Mouse (Mus musculus) adrenal gland, postnatal 36 days (tissue): ENCODE results near the gene Fgg. TPM values are rescaled to one million over a fixed set of nuclear protein-coding genes. Genes with fewer than 3 reads are reported as not detected.

Experiments
- DNase-seq, 2 experiments: peaks; one replicate each; pipeline ENCODE4 v3.0.0; 2021; ENCODE audit warnings: mixed read lengths in 1 of 2
- long read RNA-seq, 2 experiments: library from polyadenylated mRNA; stranded (forward); transcript quantifications; one replicate each; pipeline ENCODE4 v2.0.0; 2021; ENCODE audit warnings: borderline sequencing depth in 2 of 2
- total RNA-seq, 2 experiments: library from RNA; stranded (reverse); gene quantifications; 2 replicates each; pipeline ENCODE4 v1.2.3; 2021

Fgg gene
- 1 to 10 TPM in 1 of 2 experiments, not detected in 1; 3.2 TPM for total RNA-seq
- long read RNA-seq, experiment 1, partial matches to known transcripts = 0 of 1 reads
- long read RNA-seq, experiment 1, other reads (novel, unspliced or antisense) = 0 of 1 reads
- long read RNA-seq, experiment 2, transcript Fgg-201 (10 exons, 1,695 nt) = major isoform, 5 of 11 reads
- long read RNA-seq, experiment 2, partial matches to known transcripts = 3 of 11 reads
- long read RNA-seq, experiment 2, other reads (novel, unspliced or antisense) = 1 of 11 reads

DNA sequence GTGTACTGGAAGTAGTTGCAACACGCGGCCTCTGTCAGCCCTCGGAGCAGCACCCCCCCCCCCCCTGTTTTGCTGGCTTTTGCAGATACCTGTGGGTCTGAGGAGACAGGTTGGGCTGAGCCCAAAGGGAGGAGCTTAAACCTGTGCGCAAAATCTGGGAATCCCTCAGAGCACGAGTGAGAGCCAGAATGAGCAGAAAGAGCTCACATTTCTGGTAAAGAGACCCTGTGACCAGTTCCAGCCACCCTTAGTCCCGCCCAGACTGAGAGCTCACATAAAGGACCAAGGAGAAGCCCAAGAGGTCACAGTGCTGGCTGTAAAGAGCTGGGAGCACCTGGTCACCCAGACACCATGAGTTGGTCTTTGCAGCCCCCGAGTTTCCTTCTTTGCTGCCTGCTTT is at the start of gene Fgg:
Fgg (plus strand) TSS at position 168 of the 400 bp plus-strand sequence.
- DNase-seq = no peak

- DNase-seq = no peak
Observed at GRCm38 (mm10) chr3:82971046-82971445, 36.5 kb upstream of the Fgg start.

GRCm38 (mm10) chr3:82980818-82981217 is 26.7 kb upstream of the Fgg start:
- peak; percentile 64 to 71 for DNase-seq

- peak in 1 of 2 experiments; percentile 12 for DNase-seq
Observed at GRCm38 (mm10) chr3:82981861-82982260, 25.7 kb upstream of the Fgg start.

- DNase-seq = no peak
Observed at GRCm38 (mm10) chr3:82984840-82985239, 22.7 kb upstream of the Fgg start.

DNA sequence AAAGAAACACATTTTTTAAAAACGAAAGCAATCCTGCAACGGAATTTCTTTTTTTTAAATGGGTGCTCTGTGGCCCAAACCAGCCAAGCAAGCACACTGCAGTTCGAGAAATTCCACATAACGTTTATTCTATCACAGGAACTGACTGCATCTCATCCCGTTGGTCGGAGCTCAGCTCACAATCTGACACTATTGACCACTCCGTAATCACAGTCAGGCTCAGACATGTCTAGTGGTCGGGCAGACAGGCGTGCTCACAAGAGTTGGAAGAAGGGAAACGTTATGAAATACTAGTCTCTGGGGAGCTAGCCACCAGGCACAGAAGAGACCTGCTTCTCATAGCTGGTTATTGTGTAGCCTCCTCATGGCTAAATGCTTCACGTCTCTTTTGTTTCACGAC is 15.6 kb upstream of the Fgg start:
- no peak for DNase-seq

DNA sequence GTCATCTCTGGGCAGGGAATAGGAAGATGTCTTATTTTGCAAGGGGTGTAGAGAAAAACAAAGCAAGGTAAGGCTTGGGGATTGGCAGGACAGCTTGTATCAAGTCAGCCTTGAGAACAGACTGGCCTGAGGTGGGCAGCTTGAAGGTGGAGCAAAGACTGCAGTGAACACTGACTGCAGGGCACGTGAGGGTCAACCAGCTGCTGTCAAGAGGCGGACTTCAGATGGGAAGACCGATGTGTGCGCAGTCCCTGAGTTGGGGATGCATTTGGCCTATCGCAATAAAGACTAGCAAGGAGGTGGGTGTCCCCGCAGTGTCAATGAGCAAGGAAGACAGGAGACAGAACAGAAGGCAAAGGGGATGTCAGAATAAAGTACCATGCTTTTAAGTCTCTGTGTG is 14.6 kb upstream of the Fgg start:
- DNase-seq = no peak

GRCm38 (mm10) chr3:82995368-82995767 is 12.2 kb upstream of the Fgg start:
- DNase-seq = peak; percentile 65 to 74

GRCm38 (mm10) chr3:82996656-82997055 is 10.9 kb upstream of the Fgg start:
- DNase-seq = no peak

DNA sequence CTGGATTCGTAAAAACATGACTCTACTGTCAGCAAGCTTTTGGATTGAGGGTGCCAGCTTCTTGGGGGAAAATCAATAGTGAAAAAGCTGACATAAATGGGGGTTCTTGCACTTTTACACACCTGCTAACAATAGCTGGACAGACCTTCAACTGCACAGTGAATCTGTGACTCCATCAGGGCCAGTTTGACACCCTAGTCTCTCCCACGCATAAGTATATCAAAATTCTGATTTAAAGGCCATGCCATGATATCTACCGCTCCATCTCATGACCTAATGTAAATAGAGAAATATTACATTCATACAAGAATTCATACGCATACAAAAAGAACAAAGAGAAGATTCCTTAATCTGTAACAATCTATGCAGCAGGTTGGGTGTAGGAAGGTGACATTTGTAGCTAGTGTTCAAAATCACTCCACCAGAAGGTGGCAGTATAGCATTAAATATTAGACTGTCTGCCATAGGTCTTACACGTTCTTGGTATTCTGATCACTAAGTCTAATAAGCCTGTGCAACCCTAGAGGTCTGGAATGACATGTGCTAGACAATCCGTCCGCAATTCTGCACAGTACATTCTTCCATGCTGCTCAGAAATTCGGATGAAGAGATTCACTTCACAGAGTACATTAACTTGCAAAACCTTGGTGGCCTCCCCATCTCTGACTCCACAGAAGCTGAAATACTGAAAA is 8.6 kb upstream of the Fgg start:
- peak in 1 of 2 experiments; percentile 37 for DNase-seq

DNA sequence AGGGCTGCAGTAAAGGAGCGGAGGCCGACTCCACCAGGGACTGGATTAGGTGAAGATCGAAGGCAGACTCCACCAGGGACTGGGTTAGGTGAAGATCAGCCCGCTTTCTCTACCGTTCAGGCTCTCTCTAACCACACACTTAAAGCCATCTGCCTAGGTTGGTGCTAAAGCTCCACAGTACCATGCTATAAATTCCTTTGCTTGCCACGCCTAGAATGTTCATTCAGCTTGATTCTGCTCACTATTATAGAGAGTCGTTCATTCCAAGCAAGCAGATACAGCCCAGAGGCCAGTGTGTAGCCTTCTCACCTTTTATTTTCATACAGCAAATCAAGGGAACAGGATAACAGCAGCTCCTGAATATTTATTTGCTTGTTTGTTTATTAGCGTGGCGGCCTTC is 7.5 kb upstream of the Fgg start:
- DNase-seq = no peak

DNA sequence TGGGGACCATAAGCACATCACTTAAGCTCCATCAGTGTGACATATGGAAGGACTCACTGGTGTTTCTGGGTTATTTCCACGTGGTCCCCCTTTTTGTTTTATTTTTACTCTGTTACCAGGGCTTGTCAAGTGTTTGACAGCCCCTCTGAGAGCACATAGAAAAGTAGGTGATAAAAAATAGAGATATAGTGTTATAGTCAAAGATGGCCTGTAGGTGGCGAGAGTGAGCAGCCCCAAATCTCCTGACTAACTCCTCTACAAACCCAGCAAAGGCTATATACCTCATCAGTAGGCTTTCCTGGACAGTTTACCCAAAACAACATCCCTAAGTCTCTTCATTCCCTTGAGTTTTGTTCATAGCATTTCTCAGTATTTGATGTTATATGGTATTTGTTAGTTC is 5.3 kb upstream of the Fgg start:
- DNase-seq = peak; percentile 19 to 46

- no peak for DNase-seq
Observed at GRCm38 (mm10) chr3:83003068-83003467, 4.5 kb upstream of the Fgg start.

- no peak for DNase-seq
Observed at GRCm38 (mm10) chr3:83004801-83005200, 2.7 kb upstream of the Fgg start.

DNA sequence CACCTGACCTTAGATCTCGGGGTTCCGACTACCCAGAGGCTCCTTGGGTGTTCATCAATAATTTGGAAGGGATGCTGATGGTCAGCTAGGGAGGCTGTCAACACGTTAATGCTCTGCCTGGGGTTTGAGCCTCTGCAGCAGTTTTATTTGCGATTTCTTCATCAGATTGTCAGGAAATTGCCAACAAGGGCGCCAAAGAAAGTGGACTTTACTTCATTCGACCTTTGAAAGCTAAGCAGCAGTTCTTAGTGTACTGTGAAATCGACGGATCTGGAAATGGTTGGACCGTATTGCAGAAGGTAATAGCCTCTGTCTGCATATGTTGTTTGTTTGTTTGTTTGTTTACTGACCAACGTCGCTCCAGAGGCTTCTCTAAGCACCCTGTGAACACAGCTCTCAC is 2.8 kb downstream of the Fgg start:
- no peak for DNase-seq

GRCm38 (mm10) chr3:83011136-83011535 is 3.6 kb downstream of the Fgg start:
- no peak for DNase-seq

DNA sequence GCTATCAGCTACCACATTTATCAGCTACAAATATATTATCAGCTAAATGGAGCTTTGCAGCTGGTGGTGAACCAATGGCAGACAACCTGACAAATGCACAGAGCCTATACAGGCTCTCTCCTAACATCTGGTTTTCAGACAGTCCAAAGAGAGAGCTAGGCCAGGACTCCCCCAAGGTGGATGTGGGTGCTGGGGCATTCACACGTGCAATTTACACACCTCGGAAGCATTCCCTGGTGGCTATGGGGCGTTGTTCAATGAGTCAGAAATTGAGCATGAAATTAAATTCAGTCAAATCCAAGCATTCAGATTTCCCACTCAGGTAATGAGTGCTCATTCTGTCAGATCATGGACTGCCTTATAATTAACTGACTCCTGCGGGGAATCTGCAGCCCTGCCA is 4.0 kb downstream of the Fgg start:
- DNase-seq = no peak

- DNase-seq = no peak
Observed at GRCm38 (mm10) chr3:83012636-83013035, 5.1 kb downstream of the Fgg start.

GRCm38 (mm10) chr3:83013951-83014350 is 6.4 kb downstream of the Fgg start:
- no peak for DNase-seq

DNA sequence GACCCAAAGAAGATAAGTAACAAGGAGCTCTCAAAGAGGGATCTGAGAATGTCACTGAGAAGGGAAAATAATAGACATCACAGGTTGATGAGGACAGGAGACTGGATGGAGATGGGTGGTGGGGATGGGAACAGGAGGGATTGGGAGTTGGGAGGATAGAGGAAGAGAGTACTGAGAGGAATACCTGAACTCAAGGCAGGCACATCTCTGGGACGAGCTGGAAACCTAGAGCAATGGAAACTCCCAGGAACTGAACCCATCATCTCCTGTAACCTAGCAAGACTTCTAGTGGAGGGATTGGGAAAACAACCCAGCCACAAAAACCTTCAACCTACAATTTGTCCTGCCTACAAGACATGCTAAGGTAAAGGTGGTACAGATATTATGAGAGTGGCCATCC is 8.7 kb downstream of the Fgg start:
- DNase-seq = no peak

DNA sequence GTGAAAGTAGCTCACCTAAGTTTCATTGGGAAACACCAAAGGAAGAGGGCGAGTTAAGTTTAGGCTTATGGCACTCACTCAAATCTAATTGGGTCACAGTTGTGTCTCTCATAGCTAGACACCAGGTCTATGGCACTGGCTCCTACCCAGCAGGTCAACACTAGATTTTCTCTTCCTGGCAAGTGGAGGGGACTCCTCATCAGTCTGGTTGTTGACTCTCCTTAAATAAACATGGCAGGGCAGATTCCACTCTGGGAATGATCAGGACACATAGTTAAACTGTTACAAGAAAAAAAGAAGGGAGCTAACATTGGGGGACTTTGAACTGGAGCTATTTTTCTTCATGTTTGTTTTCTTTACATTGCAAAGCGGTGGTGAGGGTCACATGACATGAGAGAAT is 12.9 kb downstream of the Fgg start:
- DNase-seq = no peak

DNA sequence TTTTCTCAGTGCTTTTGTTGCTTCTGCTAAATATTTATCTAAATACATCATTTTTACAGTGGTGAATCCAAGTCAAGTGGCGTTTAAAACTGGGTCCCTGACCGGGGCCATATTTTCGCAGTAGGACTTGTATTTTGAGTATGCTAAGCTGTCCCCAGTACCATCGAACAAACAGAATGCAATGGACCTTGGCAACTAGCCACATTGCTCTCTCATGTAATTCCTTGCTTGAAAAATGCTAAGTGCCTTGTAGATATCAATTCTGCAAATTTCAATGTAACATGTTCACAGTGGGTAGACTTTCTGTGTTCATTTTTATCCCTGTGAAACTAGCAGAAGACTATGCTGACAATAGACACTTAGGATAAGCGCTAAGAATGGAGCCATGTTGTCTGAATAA is 13.7 kb downstream of the Fgg start:
- no peak for DNase-seq

DNA sequence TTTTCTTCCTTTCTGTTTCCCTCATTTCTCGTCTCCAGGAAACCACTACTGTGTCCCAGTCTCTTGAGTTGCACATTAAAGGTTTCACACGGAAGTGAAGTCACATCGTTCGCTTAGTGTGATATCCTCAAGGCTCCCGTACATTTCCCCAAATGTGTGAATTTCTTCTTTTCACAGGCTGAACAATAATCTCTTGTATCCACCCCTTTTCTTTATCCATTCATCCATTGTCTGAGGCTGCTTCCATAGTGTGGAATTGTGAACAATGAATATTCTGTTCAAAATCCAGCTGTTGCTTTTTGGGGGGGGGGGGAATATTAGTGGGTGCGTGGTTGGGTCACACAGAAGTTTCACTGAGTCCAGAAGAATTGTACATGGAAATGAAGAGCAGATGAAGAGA is 17.5 kb downstream of the Fgg start:
- no peak for DNase-seq
